Mouse (Mus musculus) myocyte (in vitro differentiated cells): ENCODE results near the gene Ceacam9. TPM values are rescaled to one million over a fixed set of nuclear protein-coding genes. Genes with fewer than 3 reads are reported as not detected.
"Not testable (repeated sequence)": the region's sequence is repeated elsewhere in the genome, so short reads cannot be mapped to it uniquely, and the experiment has no call there.

Experiments used
- H3K27me3 ChIP-seq: one replicate; pipeline ENCODE4 v1.6.1; 2011; ENCODE audit not compliant: control insufficient read depth, insufficient read depth, insufficient read length
- H3K36me3 ChIP-seq: one replicate; pipeline ENCODE4 v1.6.1; 2011; ENCODE audit not compliant: control insufficient read depth, insufficient read depth
- H3K4me2 ChIP-seq: one replicate; pipeline ENCODE4 v1.6.1; 2011; ENCODE audit warnings: low read depth, control low read depth
- H3K4me3 ChIP-seq: one replicate; pipeline ENCODE4 v1.5.1; 2011; ENCODE audit warnings: mild to moderate bottlenecking, control low read depth, moderate library complexity
- H3K79me2 ChIP-seq: one replicate; pipeline ENCODE4 v1.6.1; 2011; ENCODE audit not compliant: control insufficient read depth, insufficient read depth
- H3ac ChIP-seq: one replicate; pipeline ENCODE4 v1.6.1; 2011; ENCODE audit not compliant: control insufficient read depth, insufficient read length
- CEBPB ChIP-seq: IDR thresholded peaks from 2 replicates; pipeline ENCODE4 v1.6.1; 2011; ENCODE audit warnings: mild to moderate bottlenecking, moderate library complexity; ENCODE audit not compliant: poor library complexity, insufficient read depth, severe bottlenecking
- E2F4 ChIP-seq: IDR thresholded peaks from one replicate; pipeline ENCODE4 v1.6.1; 2011; ENCODE audit warnings: mild to moderate bottlenecking, control low read depth, moderate library complexity; ENCODE audit not compliant: insufficient read depth
- MAX ChIP-seq: IDR thresholded peaks from one replicate; pipeline ENCODE4 v1.6.1; 2011; ENCODE audit warnings: low read depth, mild to moderate bottlenecking, control low read depth
- MYOD1 ChIP-seq, 3 experiments: IDR thresholded peaks; one replicate each; pipeline ENCODE4 v1.6.1; 2011; ENCODE audit warnings: control low read depth in 2 of 3, low read depth in 2 of 3, mild to moderate bottlenecking in 2 of 3, moderate library complexity in 1 of 3; ENCODE audit not compliant: insufficient read length in 2 of 3, control insufficient read depth in 1 of 3
- MYOG ChIP-seq, 3 experiments: IDR thresholded peaks; one replicate each; pipeline ENCODE4 v1.6.1; 2011; ENCODE audit warnings: control low read depth in 2 of 3, low read depth in 2 of 3, mild to moderate bottlenecking in 2 of 3; ENCODE audit not compliant: insufficient read length in 2 of 3, control insufficient read depth in 1 of 3, insufficient read depth in 1 of 3
- POLR2A ChIP-seq: IDR thresholded peaks from one replicate; pipeline ENCODE4 v1.6.1; 2011; ENCODE audit warnings: low read depth, mild to moderate bottlenecking, control low read depth, moderate library complexity; ENCODE audit not compliant: insufficient read length
- POLR2AphosphoS2 ChIP-seq: IDR thresholded peaks from one replicate; pipeline ENCODE4 v1.6.1; 2011; ENCODE audit warnings: low read depth, control low read depth; ENCODE audit not compliant: insufficient read length
- REST ChIP-seq: IDR thresholded peaks from one replicate; pipeline ENCODE4 v1.6.1; 2011; ENCODE audit warnings: mild to moderate bottlenecking, control low read depth, moderate library complexity; ENCODE audit not compliant: insufficient read depth, insufficient read length
- SRF ChIP-seq: IDR thresholded peaks from one replicate; pipeline ENCODE4 v1.6.1; 2011; ENCODE audit warnings: low read depth; ENCODE audit not compliant: control insufficient read depth, insufficient read length
- TCF12 ChIP-seq: IDR thresholded peaks from one replicate; pipeline ENCODE4 v1.6.1; 2011; ENCODE audit warnings: mild to moderate bottlenecking, control low read depth; ENCODE audit not compliant: poor library complexity, insufficient read depth, severe bottlenecking
- TCF3 ChIP-seq: IDR thresholded peaks from one replicate; pipeline ENCODE4 v1.6.1; 2011; ENCODE audit warnings: low read depth, control low read depth; ENCODE audit not compliant: insufficient read length
- USF1 ChIP-seq: IDR thresholded peaks from one replicate; pipeline ENCODE4 v1.6.1; 2011; ENCODE audit warnings: low read depth, mild to moderate bottlenecking, control low read depth, moderate library complexity
- polyA plus RNA-seq: library from polyadenylated mRNA; unstranded; fragments of >200 nt; fragmentation: generic; extraction: Trizol; gene quantifications from one replicate; pipeline ENCODE4 v1.2.1, GENCODE M21; 2012; ENCODE audit warnings: missing spikeins

The Ceacam9 gene
- not detected for polyA plus RNA-seq

- TF ChIP-seq E2F4 (no peak), SRF (no peak), MAX (no peak), USF1 (no peak), TCF3 (no peak), REST (no peak), MYOG (IDR thresholded peaks at IDR 0.05; ENCODE audit: control insufficient read depth in 1 of 3, insufficient read depth in 1 of 3, insufficient read length in 2 of 3, low read depth in 2 of 3) (no peak), POLR2A (no peak), CEBPB (no peak), MYOD1 (IDR thresholded peaks at IDR 0.05; ENCODE audit: control insufficient read depth in 1 of 3, insufficient read length in 2 of 3, low read depth in 2 of 3) (no peak), TCF12 (no peak), POLR2AphosphoS2 (no peak)
- Histone ChIP-seq H3K27me3 (no peaks in the 10 kb centered on the region), H3ac (no peak within 1 kb of the TSS), H3K4me2 (no peak within 1 kb of the TSS), H3K36me3 (no peaks in the 10 kb centered on the region), H3K4me3 (no peak within 1 kb of the TSS), H3K79me2 (no peaks in the 10 kb centered on the region)
Observed at GRCm38 (mm10) chr7:16721629-16722028, at the start of gene Ceacam9. Ceacam9 (plus strand) TSS chr7:16721929.

GRCm38 (mm10) chr7:16673823-16674222 is 47.9 kb upstream of the Ceacam9 start:
- H3K27me3 ChIP-seq: peaks cover 38% of the 10 kb centered on the region
- no peak for TF ChIP-seq SRF
- TF ChIP-seq MYOD1 (IDR thresholded peaks at IDR 0.05; ENCODE audit: control insufficient read depth in 1 of 3, insufficient read length in 2 of 3, low read depth in 2 of 3): no peak
- no peak for TF ChIP-seq CEBPB
- no peak for TF ChIP-seq POLR2AphosphoS2
- no peak for TF ChIP-seq MAX
- TF ChIP-seq TCF12: no peak
- no peak for TF ChIP-seq MYOG (IDR thresholded peaks at IDR 0.05; ENCODE audit: control insufficient read depth in 1 of 3, insufficient read depth in 1 of 3, insufficient read length in 2 of 3, low read depth in 2 of 3)
- TF ChIP-seq E2F4: no peak
- no peak for TF ChIP-seq REST
- no peak for TF ChIP-seq USF1
- no peak for TF ChIP-seq POLR2A
- TF ChIP-seq TCF3: no peak
- H3K4me2 ChIP-seq: no peak overlapping the region
- H3ac ChIP-seq: no peak overlapping the region
- no peak overlapping the region for H3K4me3 ChIP-seq
- H3K36me3 ChIP-seq: no peaks in the 10 kb centered on the region
- H3K79me2 ChIP-seq: no peaks in the 10 kb centered on the region

- not testable (repeated sequence) for H3K79me2 ChIP-seq, H3K36me3 ChIP-seq, H3K4me2 ChIP-seq, H3K4me3 ChIP-seq, H3ac ChIP-seq
- H3K27me3 ChIP-seq: peaks cover 38% of the 10 kb centered on the region
Observed at GRCm38 (mm10) chr7:16674699-16675098, 47.0 kb upstream of the Ceacam9 start.

- Histone ChIP-seq H3K79me2 (no peaks in the 10 kb centered on the region), H3ac (no peak within 1 kb of the TSS), H3K36me3 (no peaks in the 10 kb centered on the region), H3K4me2 (no peak within 1 kb of the TSS), H3K4me3 (no peak within 1 kb of the TSS), H3K27me3 (peaks cover 32% of the 10 kb centered on the region)
- TF ChIP-seq TCF12 (no peak), TCF3 (no peak), REST (no peak), POLR2A (no peak), MAX (no peak), MYOD1 (IDR thresholded peaks at IDR 0.05; ENCODE audit: control insufficient read depth in 1 of 3, insufficient read length in 2 of 3, low read depth in 2 of 3) (no peak), E2F4 (no peak), CEBPB (no peak), USF1 (no peak), SRF (no peak), POLR2AphosphoS2 (no peak), MYOG (IDR thresholded peaks at IDR 0.05; ENCODE audit: control insufficient read depth in 1 of 3, insufficient read depth in 1 of 3, insufficient read length in 2 of 3, low read depth in 2 of 3) (no peak)
Observed at GRCm38 (mm10) chr7:16675605-16676004, 46.1 kb upstream of the Ceacam9 start, which contains the start of gene Ceacam15. Ceacam15 (minus strand) TSS chr7:16675705.

- H3K27me3 ChIP-seq, H3K79me2 ChIP-seq, H3K36me3 ChIP-seq, H3ac ChIP-seq, H3K4me3 ChIP-seq, H3K4me2 ChIP-seq: not testable (repeated sequence)
Observed at GRCm38 (mm10) chr7:16680194-16680593, 41.5 kb upstream of the Ceacam9 start.
